ENCODE assay signal across 24 mouse cellular contexts in the genomic region with DNA sequence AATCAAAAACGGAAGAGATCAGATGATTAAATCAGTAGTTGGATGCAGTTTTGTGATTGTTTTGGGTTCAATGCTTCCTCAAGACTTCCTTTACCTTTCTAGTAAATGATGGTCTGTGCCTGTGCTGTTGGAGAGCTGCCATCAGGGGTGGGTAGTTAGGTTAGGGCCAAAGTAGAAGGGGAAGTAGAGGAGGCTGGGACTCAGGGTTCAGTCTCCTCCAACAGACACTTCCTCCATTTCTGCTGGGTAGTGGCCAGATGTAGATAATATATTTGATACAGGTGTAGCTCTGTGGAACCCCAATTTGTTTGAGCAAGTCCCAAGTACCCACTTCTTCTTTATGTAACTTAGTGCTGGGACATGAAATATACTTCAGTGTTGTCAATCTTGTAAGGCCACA. TPM values are rescaled to one million over a fixed set of nuclear protein-coding genes. Genes with fewer than 3 reads are reported as not detected.
DNase-seq lines count a peak whose midpoint lies in the region; ATAC-seq lines count a peak whose summit lies in the region.
"Had no signal": no experiment of that assay in that cellular context is flagged by ENCODE, and none has a peak within 500 bp of the region (broad histone marks: within the 10 kb centered on the region; RNA-seq: fewer than 3 reads in every experiment).

No protein-coding gene starts in this region.

- DNase-seq in kidney, postnatal 10 days, result peak; percentile 6
- DNase-seq in kidney, adult 9 months, result no peak
- DNase-seq in MEL-GATA-1-ER (ENCODE audit: extremely low read depth, low read depth), result peak; percentile 85
- DNase-seq in induced T-regulatory cell, adult 2 months (ENCODE audit: low read depth), result peak; percentile 3
- no peak for DNase-seq in thymus, postnatal 14 days
- DNase-seq in lung, adult 18-20 months, result no peak
- DNase-seq: adrenal gland, adult 2 months; cerebellum, adult 11 months; forebrain, postnatal 0 days; kidney, adult 8-10 months; kidney, postnatal 25 days; lung, adult 2 months; lung, postnatal 14 days had no signal

- ATAC-seq in intestine, embryonic 15.5 days, result no peak
- ATAC-seq: CD4-positive, CD25-positive, alpha-beta regulatory T cell, adult 4 months; forebrain, postnatal 0 days; midbrain, embryonic 13.5 days; Patski had no signal

- H3K4me2 ChIP-seq in intestine, embryonic 15.5 days (replicated peaks), result no peak overlapping the region
- H3K4me2 ChIP-seq: embryonic facial prominence, embryonic 12.5 days; limb, embryonic 12.5 days; liver, embryonic 11.5 days; midbrain, embryonic 13.5 days had no signal

- H3K9me3 ChIP-seq in intestine, embryonic 15.5 days, result no peaks in the 10 kb centered on the region
- H3K9me3 ChIP-seq: embryonic facial prominence, embryonic 12.5 days; limb, embryonic 12.5 days; megakaryocyte, embryonic 14.5 days; midbrain, embryonic 13.5 days had no signal

- H3K36me3 ChIP-seq in intestine, embryonic 15.5 days, result no peaks in the 10 kb centered on the region
- H3K36me3 ChIP-seq: embryonic facial prominence, embryonic 12.5 days; limb, embryonic 12.5 days; midbrain, embryonic 13.5 days had no signal

- H3K4me1 ChIP-seq in intestine, embryonic 15.5 days (replicated peaks), result no peaks in the 10 kb centered on the region
- H3K4me1 ChIP-seq: embryonic facial prominence, embryonic 12.5 days; limb, embryonic 12.5 days; megakaryocyte, embryonic 14.5 days; midbrain, embryonic 13.5 days had no signal

- H3K4me3 ChIP-seq in intestine, embryonic 15.5 days (replicated peaks), result no peak overlapping the region
- H3K4me3 ChIP-seq: embryonic facial prominence, embryonic 12.5 days; layer of hippocampus, adult 2 months; limb, embryonic 12.5 days; megakaryocyte, embryonic 14.5 days; midbrain, embryonic 13.5 days had no signal

- H3K27me3 ChIP-seq in intestine, embryonic 15.5 days (replicated peaks), result no peaks in the 10 kb centered on the region
- H3K27me3 ChIP-seq: embryonic facial prominence, embryonic 12.5 days; megakaryocyte, embryonic 14.5 days; midbrain, embryonic 13.5 days; Patski had no signal

- H3K9ac ChIP-seq in intestine, embryonic 15.5 days, result no peak overlapping the region
- H3K9ac ChIP-seq: embryonic facial prominence, embryonic 12.5 days; forebrain, postnatal 0 days; limb, embryonic 12.5 days; midbrain, embryonic 13.5 days had no signal

- 81% methylated on average over 1 of the region's 1 CpGs for WGBS in intestine, embryonic 15.5 days

- no peak overlapping the region for H3K27ac ChIP-seq in intestine, embryonic 15.5 days
- H3K27ac ChIP-seq: embryonic facial prominence, embryonic 12.5 days; layer of hippocampus, adult 2 months; limb, embryonic 12.5 days; midbrain, embryonic 13.5 days had no signal

RNA-seq across cellular contexts. Expression of gene Cysltr1, which starts 7.6 kb away (rescaled TPM):
- polyA plus RNA-seq in intestine, embryonic 15.5 days (2015; fragmentation: Nextera tagmentation; extraction: Ambion mirVana), result 2.6 and 3.3 TPM in 2 replicates

RNA-seq across cellular contexts. Expression of gene Gm5127, which starts 12.9 kb away (rescaled TPM):
- 0.08 and 0.09 TPM in 2 replicates for polyA plus RNA-seq in intestine, embryonic 15.5 days (2015; fragmentation: Nextera tagmentation; extraction: Ambion mirVana)
- polyA plus RNA-seq: adrenal gland, adult 2 months; heart, embryonic 16.5 days; liver, embryonic 11.5 days; Patski; testis, adult 2 months had no signal

Comparison
In these comparisons a context has a peak if more than half of its experiments do, and no peak if none do; other contexts are left out.
1. DNase-seq: peak in kidney, postnatal 10 days (single experiment), MEL-GATA-1-ER (single experiment) and induced T-regulatory cell, adult 2 months (single experiment); none in kidney, adult 9 months (single experiment), thymus, postnatal 14 days (single experiment) and lung, adult 18-20 months (0 of 2).